Mouse (Mus musculus): ENCODE data around the gene Zfp740. TPM values are rescaled to one million over a fixed set of nuclear protein-coding genes. Genes with fewer than 3 reads are reported as not detected.
A peak's percentile ranks its signal among the peaks of the same experiment; 100 is the strongest.

Gene Zfp740
- total RNA-seq, 1 experiment from 2014 or later = 58.4 TPM

GRCm38 (mm10) chr15:102248812-102249191 is 45.8 kb downstream of the Zfp740 start:
- no peak for DNase-seq

DNA sequence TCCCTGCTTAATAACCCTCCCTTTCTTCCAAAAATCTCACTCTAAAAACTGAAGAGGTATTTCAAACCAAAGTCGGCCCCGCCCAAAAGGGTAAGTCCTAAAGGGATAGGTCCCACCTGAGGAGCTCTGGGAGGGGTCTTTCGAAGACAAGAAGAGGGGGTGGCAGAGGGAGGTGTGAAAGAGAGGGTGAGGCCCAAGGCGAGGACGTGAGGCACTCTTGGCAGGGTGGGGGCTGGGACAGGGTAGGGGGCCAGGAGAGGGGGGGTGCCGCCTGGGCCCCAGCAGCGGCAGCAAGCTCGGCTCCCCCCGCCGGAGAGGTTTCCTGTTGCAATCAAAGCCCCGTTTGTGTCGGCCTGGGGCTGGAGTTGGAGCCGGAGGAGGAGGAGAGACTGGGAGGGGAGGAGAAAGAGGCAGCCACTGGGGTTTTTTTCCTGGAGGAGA is 46.2 kb downstream of the Zfp740 start:
- no peak for DNase-seq

- DNase-seq = no peak
Measured at GRCm38 (mm10) chr15:102249967-102250366, 46.9 kb downstream of the Zfp740 start.

- no peak for DNase-seq
Measured at GRCm38 (mm10) chr15:102250521-102250920, 47.5 kb downstream of the Zfp740 start.

- no peak for DNase-seq
Measured at GRCm38 (mm10) chr15:102255547-102256255, 52.7 kb downstream of the Zfp740 start.

DNA sequence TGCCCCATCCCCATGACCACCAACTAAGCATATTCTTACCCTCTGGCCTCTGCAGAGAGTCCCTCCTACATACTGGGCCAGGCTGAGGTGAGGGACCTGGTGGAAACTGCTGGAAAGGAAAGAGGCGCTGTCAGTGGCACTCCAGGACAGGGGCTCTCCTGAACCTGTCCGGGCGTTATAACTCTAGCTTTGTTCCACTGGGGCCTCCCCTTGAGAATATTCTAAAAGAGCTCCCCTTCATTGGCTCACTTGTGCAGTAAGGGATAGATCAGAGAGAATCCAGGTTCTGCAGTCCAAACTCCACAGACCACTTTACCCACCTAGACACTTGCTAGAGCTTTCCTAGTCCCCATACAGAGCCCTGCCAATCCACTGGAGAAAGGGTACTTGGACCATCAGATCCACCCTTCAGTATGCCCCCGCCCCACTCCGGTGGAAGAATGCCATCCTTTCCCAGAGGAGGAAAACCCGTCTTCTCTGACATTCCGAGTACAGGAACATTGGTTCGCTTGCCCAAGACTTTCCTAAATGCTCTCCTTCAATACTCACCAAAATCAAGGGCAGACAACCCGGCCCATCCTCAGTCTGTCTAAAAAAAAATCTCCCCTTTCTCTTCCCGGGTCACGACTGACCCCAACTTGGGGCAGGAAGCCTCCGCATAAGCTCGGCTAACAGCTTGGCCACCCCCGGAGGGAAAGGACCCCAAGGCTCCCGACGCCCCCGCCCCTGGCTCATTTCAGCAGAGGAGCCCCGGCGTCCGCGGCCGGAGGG is 53.6 kb downstream of the Zfp740 start:
- DNase-seq = no peak

DNA sequence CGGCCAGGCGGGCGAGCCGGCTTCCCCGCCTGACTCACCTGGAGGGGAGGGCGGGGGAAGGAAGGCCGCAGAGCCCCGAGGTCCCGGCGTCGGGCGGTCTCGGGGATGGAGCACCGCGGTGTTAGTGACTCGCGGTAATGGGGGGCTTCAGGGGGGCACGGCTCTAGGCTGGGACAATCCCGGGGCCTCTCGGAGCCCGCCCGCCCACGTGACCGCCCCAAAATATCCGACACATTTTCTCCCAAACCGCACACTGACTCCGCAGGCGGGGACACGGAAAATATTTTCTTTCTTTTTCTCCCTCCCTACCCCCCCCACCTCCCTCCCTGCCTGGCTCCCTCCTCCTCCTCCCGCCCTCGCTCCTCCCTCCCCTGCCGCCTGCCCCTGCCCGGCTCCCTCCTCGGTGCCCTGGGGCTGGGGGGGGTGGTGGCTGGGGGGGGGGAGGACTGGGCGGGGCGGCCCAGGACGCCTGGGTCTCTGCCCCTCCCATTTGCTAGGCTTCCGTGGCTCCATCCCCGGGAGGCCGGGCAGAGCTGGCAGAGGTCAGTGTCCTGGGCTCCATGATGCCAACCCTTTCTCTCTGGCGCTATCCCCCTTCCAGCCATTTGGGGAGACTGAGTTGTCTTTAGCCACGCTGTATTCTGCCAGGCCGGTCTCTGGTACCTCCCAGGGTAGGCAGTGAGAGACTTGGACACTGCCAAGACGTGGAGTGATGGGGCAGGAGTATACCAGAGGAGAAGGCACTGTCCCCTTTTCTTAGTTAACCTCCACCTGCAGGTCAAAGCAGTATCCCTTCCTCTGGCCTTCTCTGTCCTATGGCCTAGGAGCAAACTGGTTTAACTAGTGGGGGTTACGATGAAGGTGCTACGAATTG is 54.4 kb downstream of the Zfp740 start, which contains the start of gene Rarg:
Gene Rarg, minus strand, starts transcription at position 316 of the 874 bp plus-strand sequence.
- DNase-seq = peak; percentile 74

GRCm38 (mm10) chr15:102258076-102258470 is 55.0 kb downstream of the Zfp740 start:
- DNase-seq = no peak

GRCm38 (mm10) chr15:102258581-102259253 is 55.7 kb downstream of the Zfp740 start:
- DNase-seq = no peak

DNA sequence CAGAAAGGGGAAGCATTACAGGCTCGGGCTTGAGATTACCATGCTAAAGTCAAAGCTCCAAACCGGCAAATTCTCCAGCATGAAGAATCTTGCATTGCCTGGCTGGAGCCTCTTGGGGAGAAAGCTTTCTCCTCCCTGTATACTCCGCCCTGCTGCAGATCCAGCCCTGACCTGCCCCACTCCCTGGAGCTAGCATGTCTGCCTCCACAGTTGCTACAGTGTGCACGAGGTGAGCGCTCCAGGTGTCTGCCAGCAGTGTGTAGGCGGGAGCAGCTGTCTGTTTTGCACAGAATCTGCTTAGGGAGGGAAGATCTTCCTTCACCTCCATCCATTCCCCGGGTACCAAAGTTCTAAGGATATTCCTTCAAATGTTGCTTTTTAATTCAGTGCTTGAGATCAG is 59.5 kb downstream of the Zfp740 start:
- DNase-seq = no peak

DNA sequence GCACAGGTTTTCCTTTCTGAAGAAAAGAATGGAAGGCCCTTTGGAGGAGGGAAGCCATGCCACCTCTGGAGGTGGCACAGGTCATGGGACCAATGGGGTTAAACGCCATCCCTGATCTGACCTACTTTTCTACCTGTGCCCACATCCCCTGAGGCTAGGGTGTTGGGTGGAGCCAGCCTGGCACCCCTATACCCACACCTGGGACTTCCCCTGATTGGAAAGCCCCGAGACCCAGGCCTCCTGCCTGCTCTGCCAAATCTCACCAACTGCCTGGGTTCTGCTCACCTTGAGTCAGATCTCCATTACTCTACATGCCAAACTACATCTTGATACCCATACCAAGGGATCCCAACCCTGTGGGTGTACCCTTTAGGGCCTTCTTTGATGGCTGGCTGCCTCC is 60.0 kb downstream of the Zfp740 start:
- no peak for DNase-seq

Other genes with a start within 250 kb of the Zfp740 start
- not detected in 2 replicates for gene Krt78, start 249.0 kb upstream of the Zfp740 start, total RNA-seq (2021)
- gene Krt8, start 198.8 kb upstream of the Zfp740 start, total RNA-seq (2021) = 1.5 and 14.6 TPM in 2 replicates
- 2.4 and 11.6 TPM in 2 replicates for gene Krt18, start 175.1 kb upstream of the Zfp740 start, total RNA-seq (2021)
- gene Eif4b, start 129.5 kb upstream of the Zfp740 start, total RNA-seq (2021) = 224 and 250 TPM in 2 replicates
- 83.0 and 121 TPM in 2 replicates for gene Tns2, start 102.8 kb upstream of the Zfp740 start, total RNA-seq (2021)
- gene Spryd3, start 67.0 kb upstream of the Zfp740 start, total RNA-seq (2021) = 23.3 and 30.8 TPM in 2 replicates
- 45.7 and 48.0 TPM in 2 replicates for gene Igfbp6, start 58.9 kb upstream of the Zfp740 start, total RNA-seq (2021)
- gene Soat2, start 52.7 kb upstream of the Zfp740 start, total RNA-seq (2021) = 0.26 and 4.7 TPM in 2 replicates
- 115 and 120 TPM in 2 replicates for gene Csad, start 1.5 kb downstream of the Zfp740 start, total RNA-seq (2021)
- gene Itgb7, start 28.7 kb downstream of the Zfp740 start, total RNA-seq (2021) = 3.0 and 18.4 TPM in 2 replicates
- 25.5 and 27.8 TPM in 2 replicates for gene Rarg, start 54.3 kb downstream of the Zfp740 start, total RNA-seq (2021)
- not detected in 2 replicates for gene Gm9918, start 67.3 kb downstream of the Zfp740 start, total RNA-seq (2021)
- gene Mfsd5, start 76.2 kb downstream of the Zfp740 start, total RNA-seq (2021) = 29.9 and 34.3 TPM in 2 replicates
- 6.6 and 10.7 TPM in 2 replicates for gene Espl1, start 93.0 kb downstream of the Zfp740 start, total RNA-seq (2021)
- 330 and 361 TPM in 2 replicates for gene Pfdn5, start 122.9 kb downstream of the Zfp740 start, total RNA-seq (2021)
- gene Myg1, start 128.5 kb downstream of the Zfp740 start, total RNA-seq (2021) = 52.7 and 59.2 TPM in 2 replicates
- 22.5 and 23.2 TPM in 2 replicates for gene Aaas, start 147.5 kb downstream of the Zfp740 start, total RNA-seq (2021)
- gene Sp7, start 163.9 kb downstream of the Zfp740 start, total RNA-seq (2021) = not detected in 2 replicates
- 72.6 and 73.7 TPM in 2 replicates for gene Sp1, start 202.9 kb downstream of the Zfp740 start, total RNA-seq (2021)
- 1.5 and 1.6 TPM in 2 replicates for gene Amhr2, start 242.1 kb downstream of the Zfp740 start, total RNA-seq (2021)